In genomic region chr8:122720070-122720729, GRCm38 (mm10) we compare ENCODE assay signal across 7 mouse cellular contexts. TPM values are rescaled to one million over a fixed set of nuclear protein-coding genes. Genes with fewer than 3 reads are reported as not detected.
A peak's percentile ranks its signal among the peaks of the same experiment; 100 is the strongest.
DNase-seq lines count a peak whose midpoint lies in the region; ATAC-seq and TF ChIP-seq lines count a peak whose summit lies in the region.

No protein-coding gene starts in this region.

- intact Hi-C loops in left cerebral cortex, adult 2 months (cut with DNase I): no loop called here
- intact Hi-C loops in left cerebral cortex, postnatal 4 days (cut with DNase I): no loop called here

- peak overlapping the region; percentile 40 for H3K4me2 ChIP-seq in embryonic facial prominence, embryonic 13.5 days
- H3K4me2 ChIP-seq in liver, embryonic 15.5 days: peak overlapping the region; percentile 87
- H3K4me2 ChIP-seq in neural tube, embryonic 14.5 days (ENCODE audit: low read depth, low read length): peak overlapping the region; percentile 26; the same call in 1 of the 2 replicates

- peak; percentile 24 to 54 for DNase-seq in left cerebral cortex, adult 2 months (ENCODE audit: extremely low spot score in 1 of 2, low spot score in 2 of 2)
- DNase-seq in left cerebral cortex, postnatal 4 days: no peak
- peak; percentile 51 for DNase-seq in heart, postnatal 4 days
- DNase-seq in urinary bladder, postnatal 10 days (ENCODE audit: low spot score): no peak

- no peak overlapping the region for H3K9ac ChIP-seq in embryonic facial prominence, embryonic 13.5 days
- peak overlapping the region; percentile 52 for H3K9ac ChIP-seq in liver, embryonic 15.5 days
- H3K9ac ChIP-seq in neural tube, embryonic 14.5 days (replicated peaks; ENCODE audit: low read depth, low read length): peak overlapping the region; percentile 5; the same call in 1 of the 2 replicates

- no peak for TF ChIP-seq CTCF in left cerebral cortex, adult 2 months (IDR thresholded peaks at IDR 0.05)

- no peaks in the 10 kb centered on the region for H3K36me3 ChIP-seq in embryonic facial prominence, embryonic 13.5 days
- no peaks in the 10 kb centered on the region for H3K36me3 ChIP-seq in liver, embryonic 15.5 days (replicated peaks)
- H3K36me3 ChIP-seq in neural tube, embryonic 14.5 days (ENCODE audit: control insufficient read depth, insufficient read depth, low read length): no peaks in the 10 kb centered on the region

- WGBS in embryonic facial prominence, embryonic 13.5 days: 18% methylated on average over 25 of the region's 25 CpGs
- WGBS in liver, embryonic 15.5 days (ENCODE audit: insufficient replicate concordance): 2% methylated on average over 25 of the region's 25 CpGs
- WGBS in neural tube, embryonic 14.5 days: 10% methylated on average over 25 of the region's 25 CpGs

- ATAC-seq in embryonic facial prominence, embryonic 13.5 days (ENCODE audit: insufficient number of reproducible peaks, insufficient read depth, low FRiP score, low TSS enrichment, low read depth): no peak
- peak; percentile 81 for ATAC-seq in liver, embryonic 15.5 days (ENCODE audit: insufficient read depth)
- ATAC-seq in neural tube, embryonic 14.5 days (ENCODE audit: low read depth): peak; percentile 48; the same call in 1 of the 2 replicates

- no peak overlapping the region; the same call in 1 of the 2 replicates for H3K27ac ChIP-seq in left cerebral cortex, adult 2 months
- H3K27ac ChIP-seq in embryonic facial prominence, embryonic 13.5 days: no peak overlapping the region
- H3K27ac ChIP-seq in liver, embryonic 15.5 days (replicated peaks): peak overlapping the region; percentile 99
- H3K27ac ChIP-seq in neural tube, embryonic 14.5 days (ENCODE audit: low read depth, low read length): peak overlapping the region; percentile 75

- H3K4me1 ChIP-seq in embryonic facial prominence, embryonic 13.5 days: peaks cover 18% of the 10 kb centered on the region
- peaks cover 64% of the 10 kb centered on the region for H3K4me1 ChIP-seq in liver, embryonic 15.5 days (replicated peaks)
- H3K4me1 ChIP-seq in neural tube, embryonic 14.5 days (ENCODE audit: control insufficient read depth, insufficient read depth, low read length): peaks cover 20% of the 10 kb centered on the region

- H3K27me3 ChIP-seq in embryonic facial prominence, embryonic 13.5 days: peaks cover 53% of the 10 kb centered on the region
- peaks cover 86% of the 10 kb centered on the region for H3K27me3 ChIP-seq in liver, embryonic 15.5 days
- H3K27me3 ChIP-seq in neural tube, embryonic 14.5 days (ENCODE audit: control insufficient read depth, insufficient read depth, low read length): no peaks in the 10 kb centered on the region

- no peaks in the 10 kb centered on the region for H3K9me3 ChIP-seq in embryonic facial prominence, embryonic 13.5 days
- no peaks in the 10 kb centered on the region for H3K9me3 ChIP-seq in liver, embryonic 15.5 days (replicated peaks)
- H3K9me3 ChIP-seq in neural tube, embryonic 14.5 days (ENCODE audit: control insufficient read depth, low read length): no peaks in the 10 kb centered on the region

- peak overlapping the region; percentile 20 for H3K4me3 ChIP-seq in left cerebral cortex, adult 2 months
- peak overlapping the region; percentile 18 for H3K4me3 ChIP-seq in embryonic facial prominence, embryonic 13.5 days
- peak overlapping the region; percentile 51 for H3K4me3 ChIP-seq in liver, embryonic 15.5 days (replicated peaks)
- no peak overlapping the region for H3K4me3 ChIP-seq in neural tube, embryonic 14.5 days (ENCODE audit: low read depth, low read length)

RNA-seq across cellular contexts. Expression of gene Cbfa2t3, which starts 21.3 kb away (rescaled TPM):
- 10 to 100 TPM; 32.8 to 48.8 TPM for total RNA-seq in left cerebral cortex, adult 2 months (2021)
- total RNA-seq in left cerebral cortex, postnatal 4 days (2021): 10 to 100 TPM; 20.7 to 20.8 TPM
- 4.6 TPM in 2 replicates for polyA plus RNA-seq in embryonic facial prominence, embryonic 13.5 days (2015; fragmentation: Nextera tagmentation; extraction: Ambion mirVana)
- total RNA-seq in heart, postnatal 4 days (2021): 10 to 100 TPM; 17.3 to 19.3 TPM
- 3.5 and 3.6 TPM in 2 replicates for polyA plus RNA-seq in liver, embryonic 15.5 days (2015; fragmentation: Nextera tagmentation; extraction: Ambion mirVana)
- polyA plus RNA-seq in neural tube, embryonic 14.5 days (2014; fragmentation: Nextera tagmentation; extraction: Ambion mirVana): 23.5 and 23.9 TPM in 2 replicates

RNA-seq across cellular contexts. Expression of gene Acsf3, which starts 55.1 kb away (rescaled TPM):
- 10 to 100 TPM; 22.8 to 23.3 TPM for total RNA-seq in left cerebral cortex, adult 2 months (2021)
- total RNA-seq in left cerebral cortex, postnatal 4 days (2021): 10 to 100 TPM; 17.4 to 17.8 TPM
- polyA plus RNA-seq in embryonic facial prominence, embryonic 13.5 days (2015; fragmentation: Nextera tagmentation; extraction: Ambion mirVana): 16.4 and 18.9 TPM in 2 replicates
- 10 to 100 TPM; 23.8 to 24.9 TPM for total RNA-seq in heart, postnatal 4 days (2021)
- polyA plus RNA-seq in liver, embryonic 15.5 days (2015; fragmentation: Nextera tagmentation; extraction: Ambion mirVana): 8.3 and 9.9 TPM in 2 replicates
- polyA plus RNA-seq in neural tube, embryonic 14.5 days (2014; fragmentation: Nextera tagmentation; extraction: Ambion mirVana): 16.2 and 16.3 TPM in 2 replicates

Comparison
In these comparisons a context has a peak if more than half of its experiments do, and no peak if none do; other contexts are left out.
1. DNase-seq: peak in left cerebral cortex, adult 2 months (2 of 2) and heart, postnatal 4 days (single experiment); none in left cerebral cortex, postnatal 4 days (single experiment) and urinary bladder, postnatal 10 days (single experiment).
2. H3K27ac ChIP-seq: peak in liver, embryonic 15.5 days (single experiment) and neural tube, embryonic 14.5 days (single experiment); none in left cerebral cortex, adult 2 months (single experiment) and embryonic facial prominence, embryonic 13.5 days (single experiment).
3. H3K4me2 ChIP-seq: peak in every context shown above with its lines; median percentile 87 in liver, embryonic 15.5 days; 40 in embryonic facial prominence, embryonic 13.5 days; 26 in neural tube, embryonic 14.5 days.